Mouse (Mus musculus) layer of hippocampus, postnatal 25 days (tissue): ENCODE results near the gene Cyp4f14. TPM values are rescaled to one million over a fixed set of nuclear protein-coding genes. Genes with fewer than 3 reads are reported as not detected.
A peak's percentile ranks its signal among the peaks of the same experiment; 100 is the strongest.

Source experiments
- DNase-seq, 2 experiments: peaks; one replicate each; pipeline ENCODE4 v3.0.0; 2022; ENCODE audit warnings: mixed read lengths in 2 of 2, low spot score in 1 of 2; ENCODE audit errors: extremely low spot score in 1 of 2
- total RNA-seq, 2 experiments: library from RNA; stranded (reverse); gene quantifications; 2 replicates each; pipeline ENCODE4 v1.2.3; 2021

Cyp4f14 gene
- total RNA-seq = 1 to 10 TPM; 4.6 to 5.3 TPM

- DNase-seq = peak; percentile 7 to 8
Observed at GRCm38 (mm10) chr17:32917131-32917530, at the start of gene Cyp4f14. Gene Cyp4f14, minus strand, starts transcription at chr17:32917342.

- DNase-seq = peak; percentile 70 to 80
Observed at GRCm38 (mm10) chr17:32965623-32966290, 48.6 kb upstream of the Cyp4f14 start, which contains the start of gene Zfp472. Gene Zfp472, plus strand, starts transcription at chr17:32965814.

GRCm38 (mm10) chr17:32965253-32965622 lies 48.1 kb upstream of the Cyp4f14 start:
- no peak for DNase-seq

- peak; percentile 76 to 97 for DNase-seq
Observed at GRCm38 (mm10) chr17:32951441-32951840, 34.3 kb upstream of the Cyp4f14 start.

GRCm38 (mm10) chr17:32951006-32951405 lies 33.9 kb upstream of the Cyp4f14 start:
- no peak for DNase-seq

GRCm38 (mm10) chr17:32950136-32950535 lies 33.0 kb upstream of the Cyp4f14 start:
- DNase-seq = no peak

- peak; percentile 89 to 96 for DNase-seq
Observed at GRCm38 (mm10) chr17:32947215-32947914, 30.2 kb upstream of the Cyp4f14 start, which contains the start of gene Cyp4f13. Gene Cyp4f13, minus strand, starts transcription at chr17:32947402.

GRCm38 (mm10) chr17:32946716-32947115 lies 29.6 kb upstream of the Cyp4f14 start:
- no peak for DNase-seq

GRCm38 (mm10) chr17:32944402-32945035 lies 27.4 kb upstream of the Cyp4f14 start:
- no peak for DNase-seq

GRCm38 (mm10) chr17:32943661-32944060 lies 26.5 kb upstream of the Cyp4f14 start:
- DNase-seq = no peak

- DNase-seq = no peak
Observed at GRCm38 (mm10) chr17:32939831-32940230, 22.7 kb upstream of the Cyp4f14 start.

- DNase-seq = no peak
Observed at GRCm38 (mm10) chr17:32927803-32928202, 10.7 kb upstream of the Cyp4f14 start.

GRCm38 (mm10) chr17:32924658-32925312 lies 7.6 kb upstream of the Cyp4f14 start:
- peak; percentile 43 to 48 for DNase-seq

GRCm38 (mm10) chr17:32923681-32924080 lies 6.5 kb upstream of the Cyp4f14 start:
- no peak for DNase-seq

- DNase-seq = no peak
Observed at GRCm38 (mm10) chr17:32919123-32919522, 2.0 kb upstream of the Cyp4f14 start.

- DNase-seq = no peak
Observed at GRCm38 (mm10) chr17:32916075-32916474, 1.1 kb downstream of the Cyp4f14 start.

GRCm38 (mm10) chr17:32906172-32906571 lies 11.0 kb downstream of the Cyp4f14 start:
- DNase-seq = no peak

GRCm38 (mm10) chr17:32905239-32905638 lies 11.9 kb downstream of the Cyp4f14 start:
- DNase-seq = peak in 1 of 2 experiments; percentile 70

- DNase-seq = no peak
Observed at GRCm38 (mm10) chr17:32904414-32904813, 12.7 kb downstream of the Cyp4f14 start.

- no peak for DNase-seq
Observed at GRCm38 (mm10) chr17:32901751-32902525, 15.2 kb downstream of the Cyp4f14 start.
